Comparison of ENCODE assay signal across 30 mouse cellular contexts in genomic region chr10:53415252-53415651, GRCm38 (mm10). TPM values are rescaled to one million over a fixed set of nuclear protein-coding genes. Genes with fewer than 3 reads are reported as not detected.
A peak's percentile ranks its signal among the peaks of the same experiment; 100 is the strongest.
DNase-seq lines count a peak whose midpoint lies in the region; ATAC-seq and TF ChIP-seq lines count a peak whose summit lies in the region.
"Had no signal": no experiment of that assay in that cellular context is flagged by ENCODE, and none has a peak within 500 bp of the region (broad histone marks: within the 10 kb centered on the region; RNA-seq: fewer than 3 reads in every experiment).

No protein-coding gene starts in this region.

- H3K9ac ChIP-seq in heart, adult 2 months (ENCODE audit: low read depth, low read length) = no peak overlapping the region
- H3K9ac ChIP-seq in lung, embryonic 14.5 days = no peak overlapping the region
- H3K9ac ChIP-seq: embryonic facial prominence, embryonic 12.5 days; forebrain, embryonic 12.5 days; hindbrain, embryonic 14.5 days; midbrain, embryonic 13.5 days had no signal

- H3K79me2 ChIP-seq in heart, adult 2 months (replicated peaks; ENCODE audit: control insufficient read depth, insufficient read depth, low read length) = no peaks in the 10 kb centered on the region

- whole genome bisulfite sequencing in heart, adult 2 months = 78% methylated on average over 9 of the region's 9 CpGs
- WGBS in lung, embryonic 14.5 days = 60% methylated on average over 9 of the region's 9 CpGs

- peaks cover 5% of the 10 kb centered on the region for H3K36me3 ChIP-seq in heart, adult 2 months (ENCODE audit: control insufficient read depth, insufficient read depth, low read length)
- no peaks in the 10 kb centered on the region for H3K36me3 ChIP-seq in lung, embryonic 14.5 days (ENCODE audit: insufficient read depth)
- H3K36me3 ChIP-seq: embryonic facial prominence, embryonic 12.5 days; forebrain, embryonic 12.5 days; G1E; midbrain, embryonic 13.5 days had no signal

- no peaks in the 10 kb centered on the region for H3K9me3 ChIP-seq in lung, embryonic 14.5 days (ENCODE audit: low read depth, low read length)
- H3K9me3 ChIP-seq: embryonic facial prominence, embryonic 12.5 days; forebrain, embryonic 12.5 days; G1E; midbrain, embryonic 13.5 days had no signal

- no peaks in the 10 kb centered on the region for H3K27me3 ChIP-seq in heart, adult 2 months (ENCODE audit: control insufficient read depth, insufficient read depth, low read length)
- H3K27me3 ChIP-seq in lung, embryonic 14.5 days (ENCODE audit: insufficient read depth, low read length) = no peaks in the 10 kb centered on the region
- H3K27me3 ChIP-seq: CH12.LX; embryonic facial prominence, embryonic 12.5 days; forebrain, embryonic 12.5 days; midbrain, embryonic 13.5 days; Patski had no signal

- no peak for DNase-seq in heart, adult 2 months
- DNase-seq in heart, adult 8-10 months (ENCODE audit: low spot score) = no peak
- peak; percentile 60 for DNase-seq in lung, embryonic 14.5 days
- no peak for DNase-seq in lung, postnatal 25 days (ENCODE audit: low spot score)
- peak; percentile 53 for DNase-seq in brain, adult 2 months (ENCODE audit: low read depth, low spot score)
- no peak for DNase-seq in kidney, postnatal 10 days
- DNase-seq: B cell, adult 2 months; cerebellum, adult 18-20 months; cerebellum, postnatal 14 days; gastrocnemius, postnatal 10 days; heart, adult 18-20 months; kidney, adult 18-20 months; lung, postnatal 10 days; retina, postnatal 1 day; right cerebral cortex, postnatal 25 days; spleen, adult 18-20 months; thymus, adult 18-20 months; thymus, postnatal 36 days had no signal

- TF ChIP-seq EP300 in heart, adult 2 months (IDR thresholded peaks at IDR 0.05; ENCODE audit: insufficient read depth, low read depth, low read length) = no peak

- intact Hi-C loops in heart, adult 2 months (cut with DNase I) = no loop called here

- H3K4me2 ChIP-seq in lung, embryonic 14.5 days = no peak overlapping the region
- H3K4me2 ChIP-seq: embryonic facial prominence, embryonic 12.5 days; forebrain, embryonic 12.5 days; hindbrain, embryonic 14.5 days; liver, embryonic 11.5 days; midbrain, embryonic 13.5 days had no signal

- no peak overlapping the region for H3K4me3 ChIP-seq in heart, adult 2 months
- no peak overlapping the region for H3K4me3 ChIP-seq in lung, embryonic 14.5 days (ENCODE audit: low read depth, low read length)
- H3K4me3 ChIP-seq: embryonic facial prominence, embryonic 12.5 days; erythroblast, embryonic 14.5 days; forebrain, embryonic 12.5 days; left cerebral cortex, adult 2 months; midbrain, embryonic 13.5 days had no signal

- TF ChIP-seq POLR2A in heart, adult 2 months (IDR thresholded peaks at IDR 0.05; ENCODE audit: insufficient read depth, low read depth, low read length) = no peak

- no peak for TF ChIP-seq CTCF in heart, adult 2 months (IDR thresholded peaks at IDR 0.05)
- no peak for TF ChIP-seq CTCF in lung, embryonic 14.5 days (IDR thresholded peaks at IDR 0.05; ENCODE audit: low read depth)

- peaks cover 14% of the 10 kb centered on the region for H3K4me1 ChIP-seq in heart, adult 2 months (ENCODE audit: control insufficient read depth, insufficient read depth, low read length)
- H3K4me1 ChIP-seq in lung, embryonic 14.5 days (ENCODE audit: insufficient read depth) = peaks cover 2% of the 10 kb centered on the region; the same call in 1 of the 2 replicates

- H3K27ac ChIP-seq in heart, adult 2 months = peak overlapping the region; percentile 88
- no peak overlapping the region for H3K27ac ChIP-seq in lung, embryonic 14.5 days (ENCODE audit: low read depth)
- H3K27ac ChIP-seq: forebrain, embryonic 12.5 days; hindbrain, embryonic 14.5 days; midbrain, embryonic 13.5 days had no signal

- ATAC-seq in lung, embryonic 14.5 days (ENCODE audit: insufficient read depth) = no peak
- ATAC-seq in granulocyte monocyte progenitor cell, adult 5-6 weeks (replicated peaks; ENCODE audit: poor library complexity, severe bottlenecking) = 0 out of 2 replicates have a peak, but pooled peaks have one; percentile 22
- ATAC-seq: inflammation-experienced regulatory T-cells, adult 6 months; Patski had no signal

RNA-seq across cellular contexts. Expression of gene Cep85l, which starts 35.5 kb away (rescaled TPM):
- 10 to 100 TPM; 16.2 to 16.5 TPM for total RNA-seq in heart, adult 2 months (2021)
- 4.3 and 8.3 TPM in 2 replicates for polyA plus RNA-seq in heart, adult 2 months (2012; rRNA removed)
- 10 to 100 TPM; 13.1 to 16.0 (median 14.3) TPM for total RNA-seq in heart, adult 8-10 months (2022)
- 10.3 and 11.6 TPM in 2 replicates for polyA plus RNA-seq in lung, embryonic 14.5 days (2014; fragmentation: Nextera tagmentation; extraction: Ambion mirVana)
- total RNA-seq in granulocyte monocyte progenitor cell, adult 5-6 weeks (2014; fragmentation: Nextera tagmentation) = 34.6 and 35.7 TPM in 2 replicates
- total RNA-seq in granulocyte monocyte progenitor cell, adult 5-6 weeks (2017) = 39.8 and 44.6 TPM in 2 replicates
- polyA plus RNA-seq: G1E had no signal

Comparison
In these comparisons a context has a peak if more than half of its experiments do, and no peak if none do; other contexts are left out.
1. DNase-seq: peak in lung, embryonic 14.5 days (single experiment) and brain, adult 2 months (single experiment); none in heart, adult 2 months (0 of 2), heart, adult 8-10 months (single experiment), lung, postnatal 25 days (single experiment) and kidney, postnatal 10 days (single experiment).